Mouse (Mus musculus) kidney, adult 2 months (tissue): ENCODE measurements at regions not wholly inside any gene's neighbourhood (a gene's known extent, or its start where the extent isn't known, plus 50 kb on each side); places are given as distances from the start of the nearest gene placed in this dataset.

Experiments used
- DNase-seq: peaks from one replicate; pipeline ENCODE4 v3.0.0; 2021
- H3K27ac ChIP-seq: fragments of 200-500 bp; 2 replicates; pipeline ENCODE4 v1.5.1; 2012; ENCODE audit warnings: low read depth, low read length, control low read depth, inconsistent platforms; ENCODE audit not compliant: insufficient read depth
- H3K27me3 ChIP-seq: fragments of 200-500 bp; replicated peaks from 2 replicates; pipeline ENCODE4 v1.6.1; 2012; ENCODE audit warnings: mild to moderate bottlenecking, moderate library complexity, low read length, inconsistent platforms; ENCODE audit not compliant: control insufficient read depth, insufficient read depth
- H3K36me3 ChIP-seq: fragments of 200-500 bp; 2 replicates; pipeline ENCODE4 v1.6.1; 2012; ENCODE audit warnings: mild to moderate bottlenecking, moderate library complexity, low read length, inconsistent platforms; ENCODE audit not compliant: control insufficient read depth, insufficient read depth
- H3K4me1 ChIP-seq: fragments of 200-500 bp; 2 replicates; pipeline ENCODE4 v1.6.1; 2011; ENCODE audit warnings: low read length; ENCODE audit not compliant: control insufficient read depth, insufficient read depth
- H3K4me3 ChIP-seq: fragments of 200-500 bp; 2 replicates; pipeline ENCODE4 v1.5.1; 2011; ENCODE audit warnings: mild to moderate bottlenecking, low read depth, low read length, control low read depth; ENCODE audit not compliant: insufficient read depth
- CTCF ChIP-seq: fragments of 200-500 bp; conservative IDR thresholded peaks from 2 replicates; pipeline ENCODE4 v1.5.1; 2011; ENCODE audit warnings: low read depth, mild to moderate bottlenecking, control low read depth, low read length, moderate library complexity, mixed read lengths; ENCODE audit not compliant: insufficient read depth, insufficient read length
- POLR2A ChIP-seq: fragments of 200-500 bp; IDR thresholded peaks from one replicate; pipeline ENCODE4 v1.6.1; 2011; ENCODE audit warnings: low read depth, low read length, control low read depth
- WGBS: fragments of 180-500 bp; shearing (Covaris S2); methylation state at CpG from one replicate; pipeline ENCODE4 v1.1.7; 2018; 5-methylcytosine and 5-hydroxymethylcytosine counted together

DNA sequence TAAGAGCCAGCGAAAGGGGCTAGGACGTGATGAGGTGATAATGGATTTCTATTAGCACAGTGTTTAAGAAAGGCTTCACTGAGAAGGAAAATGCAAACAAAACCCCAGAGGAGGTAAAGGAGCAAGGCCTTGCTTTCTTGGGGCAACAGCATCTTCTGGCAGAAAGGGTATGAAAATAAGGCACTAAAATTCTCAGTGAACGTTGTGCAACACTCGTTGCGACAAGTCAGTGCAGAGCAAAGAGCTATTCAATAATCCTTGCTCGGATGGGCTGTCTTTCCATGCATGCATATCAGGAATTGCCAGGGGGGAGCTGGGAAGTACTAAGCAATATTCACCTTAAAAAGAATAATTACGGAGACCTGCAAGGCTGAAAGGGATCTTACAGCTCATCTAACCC is 479.6 kb upstream of the 4930412O13Rik start:
- no peak overlapping the region for H3K4me3 ChIP-seq
- TF ChIP-seq CTCF, result no peak
- TF ChIP-seq POLR2A, result no peak
- WGBS, result 93% methylated on average over 7 of the region's 7 CpGs

DNA sequence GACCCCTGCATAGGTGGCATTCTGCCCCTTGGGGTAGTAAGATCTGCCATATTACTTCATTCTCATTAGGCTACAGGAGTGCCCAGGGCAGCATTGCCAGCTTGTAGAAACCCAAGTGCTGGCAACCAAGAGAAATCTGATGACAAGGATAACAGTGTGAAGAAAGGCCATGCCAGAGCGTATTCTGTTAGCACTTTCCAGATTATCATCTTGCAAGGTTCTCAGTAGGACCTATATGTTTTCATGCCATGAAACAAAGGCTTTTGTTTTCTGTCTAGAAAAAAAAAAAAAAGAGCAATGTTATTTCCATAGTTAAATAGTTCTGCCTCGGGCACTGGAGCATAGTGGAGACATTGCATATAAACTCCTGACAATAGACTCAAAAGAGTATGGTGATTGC is 478.8 kb upstream of the 4930412O13Rik start:
- no peak for DNase-seq
- no peaks in the 10 kb centered on the region for H3K36me3 ChIP-seq
- H3K27ac ChIP-seq, result no peak overlapping the region
- no peaks in the 10 kb centered on the region for H3K4me1 ChIP-seq
- TF ChIP-seq CTCF (no peak), POLR2A (no peak)
- H3K4me3 ChIP-seq, result no peak overlapping the region
- WGBS, result 71% methylated on average over 2 of the region's 2 CpGs
- no peaks in the 10 kb centered on the region for H3K27me3 ChIP-seq

More for the DNA sequence above, 479.6 kb upstream of the 4930412O13Rik start:
- Histone ChIP-seq H3K27me3 (no peaks in the 10 kb centered on the region), H3K27ac (no peak overlapping the region), H3K4me1 (no peaks in the 10 kb centered on the region), H3K36me3 (no peaks in the 10 kb centered on the region)
- no peak for DNase-seq

GRCm38 (mm10) chr2:9409075-9409474 is 472.0 kb upstream of the 4930412O13Rik start:
- WGBS, result 24% methylated on average over 7 of the region's 7 CpGs

GRCm38 (mm10) chr2:9422686-9423085 is 458.4 kb upstream of the 4930412O13Rik start:
- no peaks in the 10 kb centered on the region for H3K4me1 ChIP-seq
- H3K4me3 ChIP-seq, result no peak overlapping the region
- H3K36me3 ChIP-seq, result no peaks in the 10 kb centered on the region
- no peaks in the 10 kb centered on the region for H3K27me3 ChIP-seq
- TF ChIP-seq POLR2A (no peak), CTCF (no peak)
- WGBS, result 74% methylated on average over 8 of the region's 8 CpGs
- no peak overlapping the region for H3K27ac ChIP-seq
- no peak for DNase-seq

More at GRCm38 (mm10) chr2:9409075-9409474, 472.0 kb upstream of the 4930412O13Rik start:
- H3K4me3 ChIP-seq, result no peak overlapping the region
- H3K27ac ChIP-seq, result no peak overlapping the region
- no peaks in the 10 kb centered on the region; the same call in 1 of the 2 replicates for H3K27me3 ChIP-seq
- no peaks in the 10 kb centered on the region for H3K4me1 ChIP-seq
- no peaks in the 10 kb centered on the region for H3K36me3 ChIP-seq
- no peak for TF ChIP-seq CTCF
- no peak for TF ChIP-seq POLR2A
- no peak for DNase-seq

- H3K4me1 ChIP-seq, result no peaks in the 10 kb centered on the region
- DNase-seq, result no peak
- no peak overlapping the region for H3K4me3 ChIP-seq
- TF ChIP-seq POLR2A, result no peak
- no peak for TF ChIP-seq CTCF
- no peaks in the 10 kb centered on the region for H3K27me3 ChIP-seq
- H3K36me3 ChIP-seq, result no peaks in the 10 kb centered on the region
- WGBS, result 48% methylated on average over 7 of the region's 7 CpGs
- H3K27ac ChIP-seq, result no peak overlapping the region
Measured at GRCm38 (mm10) chr2:9423534-9423933, 457.5 kb upstream of the 4930412O13Rik start.

- no peak for TF ChIP-seq POLR2A
- TF ChIP-seq CTCF, result no peak
- no peak overlapping the region for H3K4me3 ChIP-seq
Measured at GRCm38 (mm10) chr2:9433110-9433940, 447.7 kb upstream of the 4930412O13Rik start.

DNA sequence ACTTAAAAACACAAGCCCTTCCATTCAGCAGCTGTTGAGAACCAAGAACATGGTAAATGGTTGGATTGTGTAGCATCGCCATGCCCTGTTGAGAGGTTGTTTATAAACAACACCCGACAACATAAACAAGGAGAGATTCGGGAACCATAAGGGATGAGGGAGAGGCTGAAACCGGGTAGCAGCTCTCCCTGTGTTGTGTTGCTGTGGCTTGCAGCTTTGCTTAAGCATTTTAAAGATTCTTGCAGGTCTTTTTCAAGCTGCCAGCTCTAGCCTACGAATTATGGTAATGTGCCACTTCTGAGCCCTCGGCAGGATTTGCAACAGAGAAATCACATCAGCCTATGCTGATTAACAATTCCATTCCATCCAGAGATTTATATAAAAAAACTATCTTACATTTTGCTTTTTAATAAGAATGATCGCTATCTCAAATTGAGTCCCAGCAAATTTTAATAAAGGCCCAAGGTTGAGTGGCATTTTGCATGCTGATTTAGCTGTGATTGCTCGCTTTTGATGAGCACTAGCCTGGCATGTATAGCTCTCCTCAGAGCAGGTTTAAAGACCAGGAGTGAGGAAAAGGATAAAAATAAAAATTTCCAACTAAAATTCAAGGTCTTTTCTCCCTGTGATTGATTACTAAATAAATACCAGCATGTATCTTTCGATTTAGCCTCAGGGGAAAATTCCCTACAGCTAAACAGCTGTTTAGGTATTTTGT is 445.7 kb upstream of the 4930412O13Rik start:
- Histone ChIP-seq H3K4me3 (no peak overlapping the region), H3K36me3 (no peaks in the 10 kb centered on the region), H3K4me1 (no peaks in the 10 kb centered on the region), H3K27ac (no peak overlapping the region), H3K27me3 (no peaks in the 10 kb centered on the region)
- WGBS, result 73% methylated on average over 9 of the region's 9 CpGs
- TF ChIP-seq CTCF (no peak), POLR2A (no peak)
- no peak for DNase-seq

More at GRCm38 (mm10) chr2:9433110-9433940, 447.7 kb upstream of the 4930412O13Rik start:
- H3K27ac ChIP-seq, result no peak overlapping the region
- no peaks in the 10 kb centered on the region for H3K36me3 ChIP-seq
- H3K27me3 ChIP-seq, result no peaks in the 10 kb centered on the region
- 41% methylated on average over 17 of the region's 17 CpGs for WGBS
- no peaks in the 10 kb centered on the region for H3K4me1 ChIP-seq
- DNase-seq, result no peak
